Mouse (Mus musculus) lung, adult 10 weeks (tissue): ENCODE results near the gene Mob3a. TPM values are rescaled to one million over a fixed set of nuclear protein-coding genes. Genes with fewer than 3 reads are reported as not detected.

Source experiments
- polyA plus RNA-seq: library from polyadenylated mRNA; stranded (reverse); fragments of 350-450 nt; fragmentation: Illumina TruSeq; extraction: RNeasy Lipid Tissue Mini Kit (QIAGEN cat#74804); gene quantifications from one replicate; pipeline ENCODE4 v1.2.3, GENCODE M21; 2014; ENCODE audit warnings: low read depth, low replicate concordance; ENCODE audit not compliant: insufficient read depth

Gene Mob3a
- polyA plus RNA-seq, result 23.9 TPM

GRCm38 (mm10) chr10:80701721-80702535, at the start of gene Mob3a, which contains the start of gene Izumo4:
TSS of gene Mob3a (minus strand) at chr10:80701977.
TSS of gene Izumo4 (plus strand) at chr10:80702184.

GRCm38 (mm10) chr10:80742180-80742978, 40.6 kb upstream of the Mob3a start, which contains the start of gene Ap3d1:
TSS of gene Ap3d1 (minus strand) at chr10:80742264.

GRCm38 (mm10) chr10:80677942-80678436, 23.8 kb downstream of the Mob3a start, which contains the start of gene Mknk2:
TSS of gene Mknk2 (minus strand) at chr10:80678112.

GRCm38 (mm10) chr10:80656863-80657623, 44.7 kb downstream of the Mob3a start, which contains the start of gene Btbd2:
TSS of gene Btbd2 (minus strand) at chr10:80657071.

Other genes with a start within 250 kb of the Mob3a start
- gene Onecut3, start 207.1 kb downstream of the Mob3a start, polyA plus RNA-seq, result not detected
- not detected for gene Atp8b3, start 162.9 kb downstream of the Mob3a start, polyA plus RNA-seq
- 10.9 TPM for gene Rexo1, start 140.4 kb downstream of the Mob3a start, polyA plus RNA-seq
- gene Klf16, start 124.7 kb downstream of the Mob3a start, polyA plus RNA-seq, result 10.0 TPM
- 63.0 TPM for gene Abhd17a, start 111.6 kb downstream of the Mob3a start, polyA plus RNA-seq
- 39.5 TPM for gene Scamp4, start 99.1 kb downstream of the Mob3a start, polyA plus RNA-seq
- gene Adat3, start 99.1 kb downstream of the Mob3a start, polyA plus RNA-seq, result 1.3 TPM
- 0.44 TPM for gene Gm49322, start 96.0 kb downstream of the Mob3a start, polyA plus RNA-seq
- 98.5 TPM for gene Csnk1g2, start 79.1 kb downstream of the Mob3a start, polyA plus RNA-seq
- 24.0 TPM for gene Btbd2, start 44.9 kb downstream of the Mob3a start, polyA plus RNA-seq
- gene Mknk2, start 23.9 kb downstream of the Mob3a start, polyA plus RNA-seq, result 80.0 TPM
- 26.3 TPM for gene Izumo4, start 207 bp upstream of the Mob3a start, polyA plus RNA-seq
- 26.6 TPM for gene Ap3d1, start 40.3 kb upstream of the Mob3a start, polyA plus RNA-seq
- 6.0 TPM for gene Dot1l, start 53.2 kb upstream of the Mob3a start, polyA plus RNA-seq
- 19.4 TPM for gene Sf3a2, start 96.2 kb upstream of the Mob3a start, polyA plus RNA-seq
- 47.8 TPM for gene Plekhj1, start 96.6 kb upstream of the Mob3a start, polyA plus RNA-seq
- gene Amh, start 103.3 kb upstream of the Mob3a start, polyA plus RNA-seq, result 0.19 TPM
- gene Jsrp1, start 111.5 kb upstream of the Mob3a start, polyA plus RNA-seq, result not detected
- 1,024 TPM for gene Oaz1, start 124.7 kb upstream of the Mob3a start, polyA plus RNA-seq
- gene Lingo3, start 142.1 kb upstream of the Mob3a start, polyA plus RNA-seq, result not detected
- 119 TPM for gene Lsm7, start 153.2 kb upstream of the Mob3a start, polyA plus RNA-seq
- gene Sppl2b, start 153.3 kb upstream of the Mob3a start, polyA plus RNA-seq, result 9.4 TPM
- gene Tmprss9, start 169.9 kb upstream of the Mob3a start, polyA plus RNA-seq, result not detected
- gene Timm13, start 199.0 kb upstream of the Mob3a start, polyA plus RNA-seq, result 173 TPM
- gene Lmnb2, start 216.3 kb upstream of the Mob3a start, polyA plus RNA-seq, result 5.4 TPM
- gene Gadd45b, start 228.1 kb upstream of the Mob3a start, polyA plus RNA-seq, result 63.5 TPM